Mouse (Mus musculus) olfactory bulb, adult 2 months (tissue): ENCODE measurements around the gene Gm11238.

Source experiments
- CTCF ChIP-seq: fragments of 200-500 bp; IDR thresholded peaks from 2 replicates; pipeline ENCODE4 v1.5.1; 2012; ENCODE audit warnings: low read depth, mild to moderate bottlenecking, low read length, moderate library complexity; ENCODE audit not compliant: insufficient read depth
- POLR2A ChIP-seq: fragments of 200-500 bp; IDR thresholded peaks from 2 replicates; pipeline ENCODE4 v1.6.1; 2012; ENCODE audit warnings: mild to moderate bottlenecking, low read depth, low read length, moderate library complexity; ENCODE audit not compliant: insufficient read depth

GRCm38 (mm10) chr4:73599248-73599647 lies 8.4 kb upstream of the Gm11238 start:
- TF ChIP-seq CTCF = no peak
- TF ChIP-seq POLR2A = no peak
